Mouse (Mus musculus): ENCODE measurements around the gene Crot. TPM values are rescaled to one million over a fixed set of nuclear protein-coding genes. Genes with fewer than 3 reads are reported as not detected.
"Not testable (repeated sequence)": the region's sequence is repeated elsewhere in the genome, so short reads cannot be mapped to it uniquely, and the experiment has no call there.

Gene Crot
- polyA plus RNA-seq, 1 experiment from 2014 or later = 37.5 TPM

DNA sequence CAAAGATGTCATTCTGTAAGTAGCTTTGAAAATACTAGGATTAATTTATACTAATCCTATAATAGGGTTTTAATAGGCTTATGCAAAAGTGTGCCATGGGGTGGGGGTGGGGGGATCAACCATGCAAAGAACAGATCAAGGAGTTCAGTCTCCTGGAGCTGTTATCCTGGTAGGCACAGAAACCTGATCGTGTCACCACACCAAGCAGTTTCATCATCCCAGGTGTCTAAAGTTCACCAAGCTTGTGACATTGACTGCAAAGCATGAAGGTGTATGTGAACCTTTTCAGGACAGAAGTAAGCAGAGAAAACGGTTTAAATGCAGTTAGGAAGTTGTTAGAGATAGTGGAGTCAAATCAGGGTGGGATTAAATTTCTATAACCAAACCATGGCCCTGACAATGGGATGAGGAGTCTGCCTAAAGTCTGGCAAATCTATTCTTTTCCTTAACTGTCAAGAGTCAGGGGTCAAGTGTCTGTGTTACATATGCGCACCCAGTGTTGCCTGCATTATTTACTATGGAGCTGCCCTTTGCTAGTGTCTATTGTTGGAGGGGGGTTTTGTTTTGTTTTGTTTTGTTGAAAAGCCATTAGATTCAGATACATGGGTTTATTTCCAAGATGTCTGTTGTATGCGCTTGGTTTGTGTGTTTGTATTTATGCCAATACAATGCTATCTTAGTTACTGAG, 49.6 kb downstream of the Crot start:
- H3K4me1 ChIP-seq (replicated peaks) = no peaks in the 10 kb centered on the region
- H3K27ac ChIP-seq (ENCODE audit: poor library complexity, severe bottlenecking) = no peak overlapping the region
- H3K4me3 ChIP-seq = no peak overlapping the region
- no peak overlapping the region for H3K9ac ChIP-seq
- ATAC-seq (ENCODE audit: insufficient number of reproducible peaks, low FRiP score) = no peak
- H3K9me3 ChIP-seq (replicated peaks) = no peaks in the 10 kb centered on the region
- no peak overlapping the region for H3K4me2 ChIP-seq
- no peaks in the 10 kb centered on the region for H3K27me3 ChIP-seq (replicated peaks)
- 65% methylated on average over 4 of the region's 4 CpGs for WGBS
- H3K36me3 ChIP-seq = no peaks in the 10 kb centered on the region

DNA sequence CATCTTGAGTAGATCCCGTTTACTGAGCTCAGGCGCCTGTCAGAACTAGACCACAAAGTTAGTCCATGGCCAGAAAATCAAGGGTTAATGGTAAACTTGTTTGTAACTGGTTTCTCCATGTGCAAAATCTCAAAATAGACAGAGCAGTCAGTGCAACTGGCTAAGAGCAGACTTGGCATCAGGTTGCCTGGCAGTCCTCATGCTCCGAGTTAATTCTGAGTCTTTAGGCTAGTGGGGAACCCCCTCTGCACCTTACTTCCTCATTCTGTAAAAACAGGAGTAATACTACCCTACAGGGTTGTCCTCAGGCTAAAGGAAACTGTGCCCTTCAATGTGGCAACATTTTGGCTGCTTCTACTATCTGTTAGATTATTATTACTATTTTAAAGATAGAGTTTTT, 53.3 kb downstream of the Crot start:
- H3K4me1 ChIP-seq (replicated peaks) = no peaks in the 10 kb centered on the region
- no peaks in the 10 kb centered on the region for H3K36me3 ChIP-seq
- no peak for ATAC-seq (ENCODE audit: insufficient number of reproducible peaks, low FRiP score)
- no peak overlapping the region for H3K27ac ChIP-seq (ENCODE audit: poor library complexity, severe bottlenecking)
- no peak overlapping the region for H3K4me2 ChIP-seq
- H3K4me3 ChIP-seq = no peak overlapping the region
- no peaks in the 10 kb centered on the region for H3K27me3 ChIP-seq (replicated peaks)
- no peak overlapping the region for H3K9ac ChIP-seq
- WGBS = 68% methylated on average over 3 of the region's 3 CpGs
- H3K9me3 ChIP-seq (replicated peaks) = no peaks in the 10 kb centered on the region

DNA sequence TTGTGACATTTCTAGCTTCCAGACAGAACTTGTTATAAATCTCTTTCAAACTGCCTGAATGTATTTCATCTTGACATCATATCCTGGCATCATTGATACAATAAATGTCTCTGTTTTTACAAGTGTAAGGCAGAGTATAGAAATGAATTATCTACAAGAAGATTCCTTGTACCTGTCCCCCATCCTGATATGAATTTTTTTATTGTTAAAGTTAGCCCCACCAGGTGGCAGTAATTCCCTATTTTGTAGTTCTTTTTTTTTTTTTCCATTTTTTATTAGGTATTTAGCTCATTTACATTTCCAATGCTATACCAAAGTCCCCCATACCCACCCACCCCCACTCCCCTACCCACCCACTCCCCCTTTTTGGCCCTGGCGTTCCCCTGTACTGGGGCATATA, 55.9 kb downstream of the Crot start:
- 100% methylated on average over 1 of the region's 1 CpGs for WGBS
- not testable (repeated sequence) for ATAC-seq (ENCODE audit: insufficient number of reproducible peaks, low FRiP score)

DNA sequence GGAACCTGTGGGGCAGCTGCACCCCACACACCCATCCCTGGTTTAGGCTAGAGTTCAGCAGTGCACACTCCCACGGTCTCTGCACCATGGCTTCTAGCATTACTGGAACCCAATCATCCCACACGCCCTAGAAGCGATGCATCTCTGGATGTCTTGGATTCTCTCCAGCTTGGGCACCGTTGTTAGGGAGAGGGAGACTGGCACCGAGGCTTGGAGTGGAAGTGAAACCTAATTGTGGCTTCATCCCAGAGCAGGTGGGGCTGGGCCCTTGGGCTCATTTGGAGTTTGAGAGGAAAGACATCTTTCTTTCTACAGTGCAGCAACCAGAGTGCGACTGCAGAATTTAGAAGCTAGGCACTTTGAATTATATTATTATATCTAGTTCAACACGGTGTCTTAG, 59.2 kb downstream of the Crot start:
- H3K36me3 ChIP-seq = no peaks in the 10 kb centered on the region
- no peaks in the 10 kb centered on the region for H3K27me3 ChIP-seq (replicated peaks)
- no peak overlapping the region for H3K9ac ChIP-seq
- H3K4me2 ChIP-seq = no peak overlapping the region
- no peak overlapping the region for H3K4me3 ChIP-seq
- WGBS = 81% methylated on average over 7 of the region's 7 CpGs
- ATAC-seq (ENCODE audit: insufficient number of reproducible peaks, low FRiP score) = no peak
- H3K27ac ChIP-seq (ENCODE audit: poor library complexity, severe bottlenecking) = no peak overlapping the region
- no peaks in the 10 kb centered on the region for H3K9me3 ChIP-seq (replicated peaks)
- no peaks in the 10 kb centered on the region for H3K4me1 ChIP-seq (replicated peaks)

More for the DNA sequence above, 55.9 kb downstream of the Crot start:
- not testable (repeated sequence) for H3K4me2 ChIP-seq; H3K4me1 ChIP-seq (replicated peaks); H3K9ac ChIP-seq; H3K27me3 ChIP-seq (replicated peaks); H3K27ac ChIP-seq (ENCODE audit: poor library complexity, severe bottlenecking); H3K9me3 ChIP-seq (replicated peaks); H3K36me3 ChIP-seq; H3K4me3 ChIP-seq

DNA sequence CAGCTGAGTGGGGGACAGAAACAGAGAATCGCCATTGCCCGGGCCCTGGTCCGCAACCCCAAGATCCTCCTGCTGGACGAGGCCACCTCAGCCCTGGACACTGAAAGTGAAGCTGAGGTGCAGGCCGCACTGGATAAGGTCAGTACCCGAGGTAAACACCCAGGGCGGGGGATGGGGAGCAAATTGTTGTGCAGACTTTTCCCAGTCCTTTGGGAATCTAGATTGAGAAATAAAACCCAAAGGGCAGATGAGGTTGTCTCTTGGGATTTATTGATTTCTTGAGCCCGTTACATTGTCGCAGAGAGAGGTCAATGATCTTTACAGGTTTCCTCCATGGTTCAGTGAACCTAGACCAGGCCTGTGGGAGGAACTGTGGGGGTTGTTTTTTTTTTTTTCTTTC, 68.7 kb downstream of the Crot start:
- no peak for ATAC-seq (ENCODE audit: insufficient number of reproducible peaks, low FRiP score)
- Histone ChIP-seq H3K4me3 (no peak overlapping the region), H3K9ac (no peak overlapping the region), H3K27ac (ENCODE audit: poor library complexity, severe bottlenecking) (no peak overlapping the region), H3K4me2 (no peak overlapping the region), H3K9me3 (replicated peaks) (peaks cover 6% of the 10 kb centered on the region; the same call in 1 of the 2 replicates), H3K36me3 (no peaks in the 10 kb centered on the region), H3K27me3 (replicated peaks) (no peaks in the 10 kb centered on the region), H3K4me1 (replicated peaks) (no peaks in the 10 kb centered on the region)
- WGBS = 73% methylated on average over 9 of the region's 9 CpGs

DNA sequence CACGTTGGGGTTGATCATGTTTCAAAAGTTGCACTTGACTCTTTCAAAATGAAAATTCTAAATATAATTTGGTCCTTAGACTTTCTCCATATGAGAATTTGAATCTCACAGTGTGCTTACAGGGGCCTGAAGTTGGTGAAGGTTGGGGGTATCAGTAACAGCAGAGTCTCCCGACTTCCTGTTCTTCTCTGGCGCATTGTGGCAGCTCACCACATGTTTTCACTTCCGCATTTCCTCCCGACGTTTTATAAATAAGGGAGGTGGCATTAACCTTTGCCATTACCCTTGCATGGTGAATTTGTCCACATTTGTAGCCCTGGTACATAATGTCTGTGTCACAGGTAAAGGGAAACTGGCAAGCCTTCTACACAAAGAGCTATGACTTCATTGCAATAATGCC, 80.1 kb downstream of the Crot start:
- Histone ChIP-seq H3K36me3 (no peaks in the 10 kb centered on the region), H3K27me3 (replicated peaks) (no peaks in the 10 kb centered on the region), H3K4me3 (no peak overlapping the region), H3K9ac (no peak overlapping the region), H3K27ac (ENCODE audit: poor library complexity, severe bottlenecking) (no peak overlapping the region), H3K4me1 (replicated peaks) (no peaks in the 10 kb centered on the region), H3K4me2 (no peak overlapping the region), H3K9me3 (replicated peaks) (no peaks in the 10 kb centered on the region)
- no peak for ATAC-seq (ENCODE audit: insufficient number of reproducible peaks, low FRiP score)
- 59% methylated on average over 6 of the region's 6 CpGs for WGBS

DNA sequence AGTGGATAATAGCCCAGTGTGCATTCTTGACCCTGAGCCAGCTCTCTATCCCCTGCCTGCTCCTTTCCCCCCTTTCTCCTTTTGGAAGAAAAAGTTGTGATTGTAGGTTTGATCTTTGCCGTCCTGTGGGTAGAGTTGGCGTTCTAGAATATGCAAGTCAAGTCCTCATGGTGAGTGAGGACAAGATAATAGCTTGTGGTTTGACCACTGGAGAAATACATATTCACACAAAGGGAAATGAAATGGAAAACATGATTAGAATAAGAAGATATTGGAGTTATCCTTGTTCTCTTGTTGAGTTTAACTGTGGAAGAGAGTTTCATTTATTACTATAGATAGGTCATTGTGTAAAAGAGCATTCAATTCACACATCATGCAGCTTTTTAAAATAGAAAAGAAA, 80.7 kb downstream of the Crot start:
- no peaks in the 10 kb centered on the region for H3K4me1 ChIP-seq (replicated peaks)
- no peaks in the 10 kb centered on the region for H3K9me3 ChIP-seq (replicated peaks)
- H3K27me3 ChIP-seq (replicated peaks) = no peaks in the 10 kb centered on the region
- H3K9ac ChIP-seq = no peak overlapping the region
- no peak overlapping the region for H3K4me2 ChIP-seq
- no peak for ATAC-seq (ENCODE audit: insufficient number of reproducible peaks, low FRiP score)
- H3K36me3 ChIP-seq = no peaks in the 10 kb centered on the region
- 79% methylated on average over 2 of the region's 2 CpGs for WGBS
- H3K27ac ChIP-seq (ENCODE audit: poor library complexity, severe bottlenecking) = no peak overlapping the region
- no peak overlapping the region for H3K4me3 ChIP-seq

Other genes starting within 250 kb of the Crot start
- 0.82 and 1.5 TPM in 2 replicates for gene Abcb1b, start 199.2 kb downstream of the Crot start, polyA plus RNA-seq (2016; fragmentation: Nextera tagmentation; extraction: Ambion mirVana)
- 0.26 and 1.1 TPM in 2 replicates for gene Abcb4, start 103.6 kb downstream of the Crot start, polyA plus RNA-seq (2016; fragmentation: Nextera tagmentation; extraction: Ambion mirVana)
- 11.7 and 11.8 TPM in 2 replicates for gene Tmem243, start 103.3 kb upstream of the Crot start, polyA plus RNA-seq (2016; fragmentation: Nextera tagmentation; extraction: Ambion mirVana)
- 37.6 and 39.4 TPM in 2 replicates for gene Dmtf1, start 164.5 kb upstream of the Crot start, polyA plus RNA-seq (2016; fragmentation: Nextera tagmentation; extraction: Ambion mirVana)